Mouse (Mus musculus): ENCODE data around the gene Xrcc5.

DNA sequence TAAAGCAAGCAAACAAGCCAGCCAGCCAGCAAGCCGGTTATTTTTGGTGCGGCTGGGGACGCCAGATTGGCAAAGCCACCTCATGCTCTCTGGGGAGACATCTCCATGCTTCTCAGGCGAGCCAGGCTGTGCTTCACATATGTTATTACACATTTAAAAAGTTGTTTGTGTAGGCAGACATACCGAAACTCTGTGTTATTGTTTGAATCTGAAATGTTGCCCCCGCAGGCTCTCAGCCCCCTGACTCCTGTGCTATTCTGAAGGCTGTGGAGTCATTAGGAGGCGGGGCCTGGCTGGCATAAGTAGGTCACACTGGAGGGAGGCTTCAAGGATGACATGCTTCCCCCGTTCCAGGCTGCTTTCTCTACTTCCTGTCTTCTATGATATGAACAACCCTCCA is 131.9 kb downstream of the Xrcc5 start:
- TF ChIP-seq CTCF (IDR thresholded peaks at IDR 0.05; ENCODE audit: borderline replicate concordance, control insufficient read depth, extremely low read depth, insufficient read depth, low read length, poor library complexity) (no peak), POLR2A (IDR thresholded peaks at IDR 0.05; ENCODE audit: control insufficient read depth, extremely low read depth, insufficient read depth, low read length, poor library complexity) (no peak)

All from thymus, adult 2 months (tissue).